Mouse (Mus musculus): ENCODE results near the gene Fam229b.

Gene Fam229b

GRCm38 (mm10) chr10:39133462-39134310, at the start of gene Fam229b, which contains the start of gene Tube1:
Fam229b (minus strand) TSS chr10:39133914.
Tube1 (plus strand) TSS chr10:39133976.
- DNase-seq (ENCODE audit: low spot score) = peak; percentile 94

- DNase-seq (ENCODE audit: low spot score) = no peak
These were observed 43.3 kb upstream of the Fam229b start for GRCm38 (mm10) chr10:39176981-39177380.

GRCm38 (mm10) chr10:39173077-39173476, 39.4 kb upstream of the Fam229b start:
- no peak for DNase-seq (ENCODE audit: low spot score)

GRCm38 (mm10) chr10:39172540-39172931, 38.8 kb upstream of the Fam229b start:
- DNase-seq (ENCODE audit: low spot score) = no peak

GRCm38 (mm10) chr10:39171603-39172539, 38.2 kb upstream of the Fam229b start:
- peak; percentile 96 for DNase-seq (ENCODE audit: low spot score)

- peak; percentile 93 for DNase-seq (ENCODE audit: low spot score)
These were observed 37.4 kb upstream of the Fam229b start for GRCm38 (mm10) chr10:39171134-39171533.

GRCm38 (mm10) chr10:39170706-39171105, 37.0 kb upstream of the Fam229b start:
- DNase-seq (ENCODE audit: low spot score) = no peak

- peak; percentile 84 for DNase-seq (ENCODE audit: low spot score)
These were observed 36.5 kb upstream of the Fam229b start for GRCm38 (mm10) chr10:39170181-39170580.

GRCm38 (mm10) chr10:39169642-39170041, 35.9 kb upstream of the Fam229b start:
- no peak for DNase-seq (ENCODE audit: low spot score)

- DNase-seq (ENCODE audit: low spot score) = no peak
These were observed 33.9 kb upstream of the Fam229b start for GRCm38 (mm10) chr10:39167611-39168010.

- peak; percentile 51 for DNase-seq (ENCODE audit: low spot score)
These were observed 32.0 kb upstream of the Fam229b start for GRCm38 (mm10) chr10:39165632-39166115.

- no peak for DNase-seq (ENCODE audit: low spot score)
These were observed 30.0 kb upstream of the Fam229b start, which contains the start of gene Ccn6 for GRCm38 (mm10) chr10:39163694-39164093. Ccn6 (minus strand) TSS chr10:39163794.

- DNase-seq (ENCODE audit: low spot score) = no peak
These were observed 29.2 kb upstream of the Fam229b start for GRCm38 (mm10) chr10:39162666-39163484.

- DNase-seq (ENCODE audit: low spot score) = no peak
These were observed 27.7 kb upstream of the Fam229b start for GRCm38 (mm10) chr10:39161406-39161805.

- DNase-seq (ENCODE audit: low spot score) = no peak
These were observed 24.6 kb upstream of the Fam229b start for GRCm38 (mm10) chr10:39158306-39158705.

- no peak for DNase-seq (ENCODE audit: low spot score)
These were observed 23.6 kb upstream of the Fam229b start for GRCm38 (mm10) chr10:39157321-39157720.

GRCm38 (mm10) chr10:39156719-39157118, 23.0 kb upstream of the Fam229b start:
- DNase-seq (ENCODE audit: low spot score) = no peak

GRCm38 (mm10) chr10:39142216-39142615, 8.5 kb upstream of the Fam229b start:
- no peak for DNase-seq (ENCODE audit: low spot score)

- DNase-seq (ENCODE audit: low spot score) = no peak
These were observed 7.7 kb upstream of the Fam229b start for GRCm38 (mm10) chr10:39141401-39141800.

- no peak for DNase-seq (ENCODE audit: low spot score)
These were observed 7.1 kb upstream of the Fam229b start for GRCm38 (mm10) chr10:39140843-39141242.

- DNase-seq (ENCODE audit: low spot score) = no peak
These were observed 5.0 kb upstream of the Fam229b start for GRCm38 (mm10) chr10:39138761-39139160.

Measured in layer of hippocampus, adult 11-12 months (tissue).